Mouse (Mus musculus) kidney, postnatal 10 days (tissue): Measurements from ENCODE around the gene Padi2.

Source experiments
- DNase-seq: peaks from one replicate; pipeline ENCODE4 v3.0.0; 2021; ENCODE audit warnings: mixed read lengths

Gene Padi2

GRCm38 (mm10) chr4:140961467-140962206 is 55.5 kb downstream of the Padi2 start:
- DNase-seq = no peak

- DNase-seq = peak; percentile 13
Observed at GRCm38 (mm10) chr4:140962207-140962909, 56.2 kb downstream of the Padi2 start.

- DNase-seq = peak; percentile 85
Observed at GRCm38 (mm10) chr4:140962950-140963349, 56.8 kb downstream of the Padi2 start.

GRCm38 (mm10) chr4:140963941-140964597 is 57.9 kb downstream of the Padi2 start:
- peak; percentile 51 for DNase-seq

GRCm38 (mm10) chr4:140964620-140965019 is 58.5 kb downstream of the Padi2 start:
- DNase-seq = peak; percentile 84

- no peak for DNase-seq
Observed at GRCm38 (mm10) chr4:140967386-140968159, 61.4 kb downstream of the Padi2 start.

- no peak for DNase-seq
Observed at GRCm38 (mm10) chr4:140971691-140972090, 65.5 kb downstream of the Padi2 start.

- DNase-seq = no peak
Observed at GRCm38 (mm10) chr4:140974408-140974807, 68.3 kb downstream of the Padi2 start.

GRCm38 (mm10) chr4:140975356-140975755 is 69.2 kb downstream of the Padi2 start:
- no peak for DNase-seq

- DNase-seq = peak; percentile 10
Observed at GRCm38 (mm10) chr4:140977278-140977677, 71.1 kb downstream of the Padi2 start.

GRCm38 (mm10) chr4:140977886-140978692 is 71.9 kb downstream of the Padi2 start:
- peak; percentile 13 for DNase-seq

- DNase-seq = no peak
Observed at GRCm38 (mm10) chr4:140981605-140982004, 75.5 kb downstream of the Padi2 start.

- no peak for DNase-seq
Observed at GRCm38 (mm10) chr4:140982808-140983207, 76.7 kb downstream of the Padi2 start.

- DNase-seq = peak; percentile 55
Observed at GRCm38 (mm10) chr4:140983442-140983841, 77.3 kb downstream of the Padi2 start.

- no peak for DNase-seq
Observed at GRCm38 (mm10) chr4:140984544-140984943, 78.4 kb downstream of the Padi2 start.

GRCm38 (mm10) chr4:140986024-140986710 is 80.0 kb downstream of the Padi2 start:
- DNase-seq = no peak

- peak; percentile 95 for DNase-seq
Observed at GRCm38 (mm10) chr4:140986711-140987395, 80.7 kb downstream of the Padi2 start, which contains the start of gene Atp13a2. Atp13a2 (plus strand) TSS chr4:140986873.

- DNase-seq = no peak
Observed at GRCm38 (mm10) chr4:140987476-140987875, 81.3 kb downstream of the Padi2 start.

GRCm38 (mm10) chr4:140988706-140989290 is 82.7 kb downstream of the Padi2 start:
- no peak for DNase-seq

GRCm38 (mm10) chr4:140989447-140989846 is 83.3 kb downstream of the Padi2 start:
- no peak for DNase-seq
